Mouse (Mus musculus) ES-E14 (cell line): Measurements from ENCODE around the gene Ptpn5.

Source experiments
- HCFC1 ChIP-seq: IDR thresholded peaks from 2 replicates; pipeline ENCODE4 v1.6.1; 2012; ENCODE audit warnings: low read length, inconsistent platforms, borderline replicate concordance; ENCODE audit not compliant: insufficient read depth
- ZC3H11A ChIP-seq: IDR thresholded peaks from 2 replicates; pipeline ENCODE4 v1.6.1; 2012; ENCODE audit warnings: low read depth, mild to moderate bottlenecking, inconsistent platforms, low read length, borderline replicate concordance

- TF ChIP-seq HCFC1 = no peak
- no peak for TF ChIP-seq ZC3H11A
Observed at GRCm38 (mm10) chr7:47108779-47109189, 24.7 kb downstream of the Ptpn5 start.
